Mouse (Mus musculus) intestine, embryonic 16.5 days (tissue): ENCODE measurements around the gene Eif4e. TPM values are rescaled to one million over a fixed set of nuclear protein-coding genes. Genes with fewer than 3 reads are reported as not detected.
A peak's percentile ranks its signal among the peaks of the same experiment; 100 is the strongest.

Source experiments
- ATAC-seq: fragments of 200-750 bp; cut with Nextera tagmentation; 2 replicates; pipeline ENCODE4 v1.8.0; 2017; ENCODE audit warnings: moderate TSS enrichment, moderate library complexity
- H3K27ac ChIP-seq: fragments of 300-500 bp; sonication (generic); 2 replicates; pipeline ENCODE4 v1.5.1; 2014; ENCODE audit warnings: mild to moderate bottlenecking, low read length
- H3K27me3 ChIP-seq: fragments of 300-500 bp; sonication (generic); replicated peaks from 2 replicates; pipeline ENCODE4 v1.6.1; 2014; ENCODE audit warnings: low read length, control low read depth, mixed read lengths; ENCODE audit not compliant: control insufficient read depth, insufficient read depth
- H3K36me3 ChIP-seq: fragments of 300-500 bp; sonication (generic); 2 replicates; pipeline ENCODE4 v1.6.1; 2014; ENCODE audit warnings: low read length, control low read depth; ENCODE audit not compliant: control insufficient read depth, insufficient read depth
- H3K4me1 ChIP-seq: fragments of 300-500 bp; sonication (generic); 2 replicates; pipeline ENCODE4 v1.6.1; 2014; ENCODE audit warnings: low read length, control low read depth, mixed read lengths; ENCODE audit not compliant: control insufficient read depth, insufficient read depth
- H3K4me2 ChIP-seq: fragments of 300-500 bp; sonication (generic); 2 replicates; pipeline ENCODE4 v1.6.1; 2014; ENCODE audit warnings: low read depth, low read length, control low read depth
- H3K4me3 ChIP-seq: fragments of 300-500 bp; sonication (generic); 2 replicates; pipeline ENCODE4 v1.5.1; 2014; ENCODE audit warnings: mild to moderate bottlenecking, low read length
- H3K9ac ChIP-seq: fragments of 300-500 bp; sonication (generic); 2 replicates; pipeline ENCODE4 v1.6.1; 2014; ENCODE audit warnings: low read depth, low read length
- H3K9me3 ChIP-seq: fragments of 300-500 bp; sonication (generic); 2 replicates; pipeline ENCODE4 v1.6.1; 2016; ENCODE audit warnings: low read length, control low read depth; ENCODE audit not compliant: control insufficient read depth
- WGBS: fragments of 180-500 bp; shearing (Covaris S2); extraction: QIAGEN DNeasy Blood & Tissue Kit; methylation state at CpG from one replicate; pipeline ENCODE4 v1.1.7; 2014; 5-methylcytosine and 5-hydroxymethylcytosine counted together
- polyA plus RNA-seq: library from polyadenylated mRNA; unstranded; fragments of >200 nt; fragmentation: Nextera tagmentation; extraction: Ambion mirVana; gene quantifications from 2 replicates; pipeline ENCODE4 v1.2.1, GENCODE M21; 2015

Gene Eif4e
- polyA plus RNA-seq, 1 experiment from 2014 or later: 298 TPM

- Histone ChIP-seq H3K9ac (no peak overlapping the region), H3K27ac (no peak overlapping the region), H3K9me3 (no peaks in the 10 kb centered on the region), H3K4me3 (no peak overlapping the region), H3K4me1 (no peaks in the 10 kb centered on the region), H3K27me3 (no peaks in the 10 kb centered on the region), H3K36me3 (no peaks in the 10 kb centered on the region), H3K4me2 (no peak overlapping the region)
- ATAC-seq: no peak
- WGBS: 40% methylated on average over 1 of the region's 1 CpGs
Observed at GRCm38 (mm10) chr3:138494565-138494964, 31.4 kb upstream of the Eif4e start.

- Histone ChIP-seq H3K27me3 (no peaks in the 10 kb centered on the region), H3K9ac (no peak overlapping the region), H3K9me3 (no peaks in the 10 kb centered on the region), H3K36me3 (no peaks in the 10 kb centered on the region), H3K4me2 (no peak overlapping the region), H3K4me1 (no peaks in the 10 kb centered on the region), H3K4me3 (no peak overlapping the region), H3K27ac (no peak overlapping the region)
- no peak for ATAC-seq
- WGBS: 80% methylated on average over 11 of the region's 11 CpGs
Observed at GRCm38 (mm10) chr3:138495166-138496145, 30.5 kb upstream of the Eif4e start.

DNA sequence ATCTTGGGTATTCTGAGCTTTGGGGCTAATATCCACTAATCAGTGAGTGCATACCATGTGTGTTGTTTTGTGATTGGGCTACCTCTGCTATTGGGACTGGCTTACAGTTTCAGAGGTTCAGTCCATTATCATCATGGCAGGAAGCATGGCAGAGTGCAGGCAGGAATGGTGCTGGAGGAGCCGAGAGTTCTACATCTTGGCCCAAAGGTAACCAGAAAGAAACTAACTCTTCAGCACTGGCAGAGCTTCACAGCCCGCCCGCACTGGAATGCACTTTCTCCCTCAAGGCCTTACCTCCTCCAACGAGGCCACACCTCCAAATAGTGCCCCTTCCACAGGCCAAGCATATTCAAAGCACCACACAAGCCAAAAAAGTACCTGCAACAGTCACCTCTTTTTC lies 27.2 kb upstream of the Eif4e start:
- no peak for ATAC-seq
- no peaks in the 10 kb centered on the region for H3K36me3 ChIP-seq
- no peak overlapping the region for H3K4me3 ChIP-seq
- H3K9ac ChIP-seq: no peak overlapping the region
- no peaks in the 10 kb centered on the region for H3K27me3 ChIP-seq
- H3K4me2 ChIP-seq: no peak overlapping the region
- 64% methylated on average over 4 of the region's 4 CpGs for WGBS
- no peaks in the 10 kb centered on the region for H3K4me1 ChIP-seq
- no peak overlapping the region for H3K27ac ChIP-seq
- H3K9me3 ChIP-seq: no peaks in the 10 kb centered on the region

DNA sequence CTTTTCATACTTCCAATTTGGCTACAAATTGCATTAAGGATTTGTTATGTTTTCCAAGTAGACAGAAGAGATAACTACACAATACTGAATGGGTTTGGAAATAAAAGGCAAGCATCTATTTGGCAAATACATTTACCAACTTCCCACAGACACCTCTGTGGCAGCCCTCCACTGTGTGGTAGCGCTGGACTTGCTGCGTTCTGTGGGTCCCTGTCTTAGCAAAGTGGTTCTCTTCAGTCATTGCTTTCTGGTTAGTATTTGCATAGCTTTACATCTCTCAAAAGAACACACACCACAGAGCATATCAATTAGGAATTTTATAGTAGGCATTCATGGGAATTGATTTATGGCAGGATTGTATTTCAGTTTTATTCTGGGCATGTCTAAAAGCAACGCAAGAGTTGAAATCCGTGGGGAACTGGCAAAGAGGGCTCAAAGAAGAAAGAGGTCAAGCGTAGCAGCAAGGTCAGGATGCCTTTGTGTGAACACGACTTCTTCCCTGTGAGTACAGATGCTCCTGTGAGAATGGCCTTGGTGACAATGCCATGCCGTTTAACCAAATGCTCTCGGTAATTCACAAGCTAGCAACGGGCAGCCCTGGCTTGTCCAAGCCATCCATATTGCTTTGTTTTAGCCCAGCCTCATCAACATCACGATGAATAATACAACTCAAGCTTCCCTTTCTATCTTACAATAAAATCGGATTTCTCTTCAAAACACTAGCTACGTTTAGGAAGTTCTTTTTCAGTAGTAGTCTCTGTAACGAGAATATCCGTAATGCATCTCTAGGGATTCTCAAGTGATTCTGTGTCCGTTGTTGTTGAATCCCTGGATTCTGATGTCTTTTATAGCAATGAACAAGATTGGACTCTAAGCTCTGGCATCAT lies 25.9 kb upstream of the Eif4e start:
- Histone ChIP-seq H3K9ac (no peak overlapping the region), H3K4me2 (no peak overlapping the region), H3K36me3 (no peaks in the 10 kb centered on the region), H3K27ac (no peak overlapping the region), H3K4me1 (no peaks in the 10 kb centered on the region), H3K4me3 (no peak overlapping the region), H3K9me3 (no peaks in the 10 kb centered on the region), H3K27me3 (no peaks in the 10 kb centered on the region)
- ATAC-seq: no peak
- 60% methylated on average over 15 of the region's 15 CpGs for WGBS

DNA sequence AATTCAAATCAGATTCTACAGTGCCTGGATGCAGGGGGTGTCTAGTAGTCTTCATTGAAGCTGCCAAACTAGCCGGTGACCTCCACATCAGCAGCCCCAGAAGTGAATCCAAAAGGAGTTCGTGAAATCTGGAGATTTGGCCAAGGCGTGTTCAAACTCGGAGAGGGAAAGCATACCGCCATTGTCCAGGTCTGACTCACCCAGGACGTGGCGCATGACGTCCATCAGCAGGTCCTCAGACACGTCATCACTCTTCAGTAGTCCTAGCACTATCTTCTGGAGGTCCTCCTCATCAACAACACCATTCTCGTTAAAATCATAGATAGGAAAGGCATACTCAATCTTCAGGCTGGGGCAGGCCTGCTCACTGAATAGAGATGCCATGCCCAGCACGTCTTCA lies 22.2 kb upstream of the Eif4e start:
- no peaks in the 10 kb centered on the region for H3K4me1 ChIP-seq
- no peak overlapping the region for H3K27ac ChIP-seq
- ATAC-seq: no peak
- 86% methylated on average over 11 of the region's 11 CpGs for WGBS
- no peak overlapping the region for H3K4me3 ChIP-seq
- H3K36me3 ChIP-seq: no peaks in the 10 kb centered on the region
- no peak overlapping the region for H3K9ac ChIP-seq
- H3K27me3 ChIP-seq: no peaks in the 10 kb centered on the region
- H3K4me2 ChIP-seq: no peak overlapping the region
- no peaks in the 10 kb centered on the region for H3K9me3 ChIP-seq

DNA sequence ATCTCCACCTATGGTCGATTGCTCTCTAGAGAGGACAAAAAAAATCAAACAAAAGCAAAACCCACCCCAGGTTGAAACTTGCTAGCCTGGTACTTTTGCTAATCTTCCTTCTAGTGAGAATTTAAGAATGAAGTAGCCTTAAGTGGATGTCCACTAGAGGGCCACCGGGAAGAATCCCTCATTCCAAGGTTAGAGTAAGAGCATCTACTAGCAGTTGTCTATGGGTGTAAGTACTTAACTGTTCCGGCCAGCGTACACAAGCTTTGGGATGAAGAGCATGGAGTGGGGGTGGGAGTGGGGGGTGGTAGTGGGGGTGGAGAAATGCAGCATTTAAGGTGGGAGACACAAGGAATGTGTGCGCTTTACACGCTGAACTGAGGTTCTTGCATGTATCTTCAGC lies 19.2 kb upstream of the Eif4e start:
- no peak overlapping the region for H3K27ac ChIP-seq

GRCm38 (mm10) chr3:138509581-138509980 lies 16.4 kb upstream of the Eif4e start:
- Histone ChIP-seq H3K9ac (no peak overlapping the region), H3K4me2 (no peak overlapping the region), H3K27me3 (no peaks in the 10 kb centered on the region), H3K9me3 (no peaks in the 10 kb centered on the region), H3K36me3 (no peaks in the 10 kb centered on the region), H3K4me1 (no peaks in the 10 kb centered on the region), H3K4me3 (no peak overlapping the region), H3K27ac (no peak overlapping the region)
- no peak for ATAC-seq
- 83% methylated on average over 2 of the region's 2 CpGs for WGBS

More for the DNA sequence above, 19.2 kb upstream of the Eif4e start:
- H3K9ac ChIP-seq: no peak overlapping the region
- H3K27me3 ChIP-seq: no peaks in the 10 kb centered on the region
- no peaks in the 10 kb centered on the region for H3K9me3 ChIP-seq
- no peak for ATAC-seq
- no peaks in the 10 kb centered on the region for H3K4me1 ChIP-seq
- 58% methylated on average over 6 of the region's 6 CpGs for WGBS
- no peaks in the 10 kb centered on the region for H3K36me3 ChIP-seq
- H3K4me3 ChIP-seq: no peak overlapping the region
- H3K4me2 ChIP-seq: no peak overlapping the region

DNA sequence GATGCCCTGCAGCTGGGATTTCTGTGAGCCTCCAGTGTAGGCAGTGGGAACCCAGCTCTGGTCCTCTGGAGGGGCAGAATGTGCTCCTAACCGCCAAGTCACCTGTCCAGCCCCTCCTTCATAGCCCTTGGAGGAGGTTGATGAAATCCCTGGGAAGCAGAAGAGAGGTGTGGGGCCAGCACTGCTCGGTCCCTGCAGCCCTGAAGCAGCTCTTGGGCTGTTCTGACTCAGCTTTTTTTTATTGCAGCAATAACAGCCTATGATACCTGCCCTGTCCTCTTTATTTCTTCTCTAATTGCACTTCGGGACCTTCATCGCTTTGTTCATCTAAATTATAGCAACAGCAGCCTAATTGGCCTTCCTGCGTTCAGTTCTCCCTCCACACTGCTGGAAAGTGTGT lies 15.5 kb upstream of the Eif4e start:
- H3K9me3 ChIP-seq: no peaks in the 10 kb centered on the region
- H3K27me3 ChIP-seq: no peaks in the 10 kb centered on the region
- no peak overlapping the region for H3K27ac ChIP-seq
- no peaks in the 10 kb centered on the region for H3K4me1 ChIP-seq
- WGBS: 57% methylated on average over 5 of the region's 5 CpGs
- H3K4me3 ChIP-seq: no peak overlapping the region
- no peaks in the 10 kb centered on the region for H3K36me3 ChIP-seq
- no peak overlapping the region for H3K4me2 ChIP-seq
- peak; percentile 82 for ATAC-seq
- no peak overlapping the region for H3K9ac ChIP-seq

- Histone ChIP-seq H3K4me2 (no peak overlapping the region), H3K4me3 (no peak overlapping the region)
- whole genome bisulfite sequencing: 61% methylated on average over 12 of the region's 12 CpGs
Observed at GRCm38 (mm10) chr3:138513243-138513642, 12.7 kb upstream of the Eif4e start.

More at GRCm38 (mm10) chr3:138513243-138513642, 12.7 kb upstream of the Eif4e start:
- H3K9ac ChIP-seq: no peak overlapping the region
- no peaks in the 10 kb centered on the region for H3K36me3 ChIP-seq
- ATAC-seq: no peak
- no peaks in the 10 kb centered on the region for H3K9me3 ChIP-seq
- no peaks in the 10 kb centered on the region for H3K4me1 ChIP-seq
- H3K27ac ChIP-seq: no peak overlapping the region
- H3K27me3 ChIP-seq: no peaks in the 10 kb centered on the region
